Mouse (Mus musculus) neural tube, embryonic 11.5 days (tissue): ENCODE measurements around the gene Kif1a. TPM values are rescaled to one million over a fixed set of nuclear protein-coding genes. Genes with fewer than 3 reads are reported as not detected.

Source experiments
- ATAC-seq: fragments of 200-750 bp; cut with Nextera tagmentation; 2 replicates; pipeline ENCODE4 v1.8.0; 2017; ENCODE audit warnings: moderate number of reproducible peaks, mild to moderate bottlenecking, moderate TSS enrichment, moderate library complexity; ENCODE audit not compliant: insufficient read depth, low FRiP score, low TSS enrichment
- DNase-seq: peaks from one replicate; pipeline ENCODE4 v3.0.0-alpha.2; 2015; ENCODE audit warnings: low spot score
- H3K27ac ChIP-seq: fragments of 300-500 bp; sonication (generic); 2 replicates; pipeline ENCODE4 v1.5.1; 2014; ENCODE audit warnings: low read depth, mild to moderate bottlenecking, low read length
- H3K27me3 ChIP-seq: fragments of 300-500 bp; sonication (generic); 2 replicates; pipeline ENCODE4 v1.6.1; 2014; ENCODE audit warnings: mild to moderate bottlenecking, low read length, mixed read lengths; ENCODE audit not compliant: control insufficient read depth, insufficient read depth
- H3K36me3 ChIP-seq: fragments of 300-500 bp; sonication (generic); 2 replicates; pipeline ENCODE4 v1.6.1; 2014; ENCODE audit warnings: mild to moderate bottlenecking, low read length, moderate library complexity, mixed read lengths; ENCODE audit not compliant: control insufficient read depth, insufficient read depth
- H3K4me1 ChIP-seq: fragments of 300-500 bp; sonication (generic); 2 replicates; pipeline ENCODE4 v1.6.1; 2014; ENCODE audit warnings: low read length, mixed read lengths; ENCODE audit not compliant: control insufficient read depth, insufficient read depth
- H3K4me2 ChIP-seq: fragments of 300-500 bp; sonication (generic); 2 replicates; pipeline ENCODE4 v1.6.1; 2014; ENCODE audit warnings: low read depth, mild to moderate bottlenecking, moderate library complexity
- H3K4me3 ChIP-seq: fragments of 300-500 bp; sonication (generic); 2 replicates; pipeline ENCODE4 v1.5.1; 2014; ENCODE audit warnings: low read depth, low read length
- H3K9ac ChIP-seq: fragments of 300-500 bp; sonication (generic); 2 replicates; pipeline ENCODE4 v1.6.1; 2014; ENCODE audit warnings: mild to moderate bottlenecking, low read length
- H3K9me3 ChIP-seq: fragments of 300-500 bp; sonication (generic); 2 replicates; pipeline ENCODE4 v1.6.1; 2016; ENCODE audit warnings: low read length; ENCODE audit not compliant: control insufficient read depth
- WGBS: fragments of 180-500 bp; shearing (Covaris S2); extraction: QIAGEN DNeasy Blood & Tissue Kit; methylation state at CpG from one replicate; pipeline ENCODE4 v1.1.7; 2014; 5-methylcytosine and 5-hydroxymethylcytosine counted together
- polyA plus RNA-seq: library from polyadenylated mRNA; unstranded; fragments of >200 nt; fragmentation: Nextera tagmentation; extraction: Ambion mirVana; gene quantifications from 2 replicates; pipeline ENCODE4 v1.2.1, GENCODE M21; 2014

Gene Kif1a
- polyA plus RNA-seq, 1 experiment from 2014 or later: 73.8 TPM

- Histone ChIP-seq H3K36me3 (no peaks in the 10 kb centered on the region; the same call in 1 of the 2 replicates), H3K4me3 (no peak overlapping the region), H3K9me3 (no peaks in the 10 kb centered on the region), H3K9ac (no peak overlapping the region), H3K4me1 (no peaks in the 10 kb centered on the region), H3K27me3 (no peaks in the 10 kb centered on the region), H3K27ac (no peak overlapping the region), H3K4me2 (no peak overlapping the region)
- ATAC-seq (no peak), DNase-seq (no peak)
- WGBS: 86% methylated on average over 4 of the region's 4 CpGs
These were observed 81.1 kb downstream of the Kif1a start for GRCm38 (mm10) chr1:93020602-93021001.

GRCm38 (mm10) chr1:93018716-93019115, 83.0 kb downstream of the Kif1a start:
- no peak for DNase-seq
- Histone ChIP-seq H3K9me3 (no peaks in the 10 kb centered on the region), H3K4me2 (no peak overlapping the region), H3K27me3 (no peaks in the 10 kb centered on the region), H3K27ac (no peak overlapping the region), H3K9ac (no peak overlapping the region), H3K4me3 (no peak overlapping the region), H3K36me3 (no peaks in the 10 kb centered on the region; the same call in 1 of the 2 replicates), H3K4me1 (no peaks in the 10 kb centered on the region)
- ATAC-seq: no peak
- WGBS: 89% methylated on average over 10 of the region's 10 CpGs

GRCm38 (mm10) chr1:93015136-93015535, 86.6 kb downstream of the Kif1a start:
- no peaks in the 10 kb centered on the region; the same call in 1 of the 2 replicates for H3K36me3 ChIP-seq
- H3K4me1 ChIP-seq: no peaks in the 10 kb centered on the region
- no peaks in the 10 kb centered on the region for H3K9me3 ChIP-seq
- H3K27ac ChIP-seq: no peak overlapping the region
- no peak overlapping the region for H3K4me3 ChIP-seq
- no peak for ATAC-seq
- H3K9ac ChIP-seq: no peak overlapping the region
- WGBS: 55% methylated on average over 2 of the region's 2 CpGs
- H3K27me3 ChIP-seq: no peaks in the 10 kb centered on the region
- no peak for DNase-seq
- no peak overlapping the region for H3K4me2 ChIP-seq

- H3K4me2 ChIP-seq: no peak overlapping the region
- no peak for ATAC-seq
These were observed 87.3 kb downstream of the Kif1a start for GRCm38 (mm10) chr1:93014460-93014859.

GRCm38 (mm10) chr1:93013367-93013766, 88.4 kb downstream of the Kif1a start:
- ATAC-seq (no peak), DNase-seq (no peak)
- WGBS: 82% methylated on average over 4 of the region's 4 CpGs
- no peaks in the 10 kb centered on the region for H3K27me3 ChIP-seq
- no peaks in the 10 kb centered on the region for H3K9me3 ChIP-seq
- no peak overlapping the region for H3K4me3 ChIP-seq
- H3K4me2 ChIP-seq: no peak overlapping the region
- H3K36me3 ChIP-seq: no peaks in the 10 kb centered on the region
- no peak overlapping the region for H3K27ac ChIP-seq
- H3K4me1 ChIP-seq: no peaks in the 10 kb centered on the region
- no peak overlapping the region for H3K9ac ChIP-seq

More at GRCm38 (mm10) chr1:93014460-93014859, 87.3 kb downstream of the Kif1a start:
- no peaks in the 10 kb centered on the region; the same call in 1 of the 2 replicates for H3K36me3 ChIP-seq
- H3K27me3 ChIP-seq: no peaks in the 10 kb centered on the region
- H3K4me3 ChIP-seq: no peak overlapping the region
- H3K27ac ChIP-seq: no peak overlapping the region
- DNase-seq: peak; percentile 78
- H3K4me1 ChIP-seq: no peaks in the 10 kb centered on the region
- no peak overlapping the region for H3K9ac ChIP-seq
- no peaks in the 10 kb centered on the region for H3K9me3 ChIP-seq

- no peak overlapping the region for H3K4me2 ChIP-seq
- H3K9ac ChIP-seq: no peak overlapping the region
- no peak for ATAC-seq
- WGBS: 82% methylated on average over 7 of the region's 7 CpGs
- no peaks in the 10 kb centered on the region for H3K27me3 ChIP-seq
- H3K4me1 ChIP-seq: no peaks in the 10 kb centered on the region
- no peak overlapping the region for H3K4me3 ChIP-seq
- DNase-seq: no peak
- no peaks in the 10 kb centered on the region for H3K36me3 ChIP-seq
- H3K9me3 ChIP-seq: no peaks in the 10 kb centered on the region
- no peak overlapping the region for H3K27ac ChIP-seq
These were observed 89.6 kb downstream of the Kif1a start for GRCm38 (mm10) chr1:93012103-93012585.

- no peak overlapping the region for H3K27ac ChIP-seq
- no peaks in the 10 kb centered on the region for H3K9me3 ChIP-seq
- 36% methylated on average over 3 of the region's 3 CpGs for WGBS
- no peak overlapping the region for H3K4me3 ChIP-seq
- no peaks in the 10 kb centered on the region for H3K4me1 ChIP-seq
- no peak overlapping the region for H3K9ac ChIP-seq
- no peaks in the 10 kb centered on the region for H3K27me3 ChIP-seq
- no peak overlapping the region for H3K4me2 ChIP-seq
- no peak for ATAC-seq
- peak; percentile 36 for DNase-seq
- H3K36me3 ChIP-seq: no peaks in the 10 kb centered on the region
These were observed 91.0 kb downstream of the Kif1a start for GRCm38 (mm10) chr1:93010731-93011130.

GRCm38 (mm10) chr1:93009196-93009595, 92.6 kb downstream of the Kif1a start:
- Histone ChIP-seq H3K4me2 (no peak overlapping the region), H3K27me3 (no peaks in the 10 kb centered on the region), H3K27ac (no peak overlapping the region), H3K9me3 (no peaks in the 10 kb centered on the region), H3K4me3 (no peak overlapping the region), H3K4me1 (no peaks in the 10 kb centered on the region), H3K36me3 (no peaks in the 10 kb centered on the region), H3K9ac (no peak overlapping the region)
- ATAC-seq (no peak), DNase-seq (no peak)
- 87% methylated on average over 4 of the region's 4 CpGs for WGBS

GRCm38 (mm10) chr1:93006061-93006460, 95.7 kb downstream of the Kif1a start, which contains the start of gene Aqp12:
TSS of gene Aqp12 (plus strand) at chr1:93006334.
- Histone ChIP-seq H3K9me3 (no peaks in the 10 kb centered on the region), H3K4me2 (no peak within 1 kb of the TSS), H3K27me3 (no peaks in the 10 kb centered on the region), H3K4me3 (no peak within 1 kb of the TSS), H3K4me1 (no peaks in the 10 kb centered on the region), H3K9ac (no peak within 1 kb of the TSS), H3K36me3 (no peaks in the 10 kb centered on the region), H3K27ac (no peak within 1 kb of the TSS)
- ATAC-seq: no peak
- no peak for DNase-seq
- WGBS: 84% methylated on average over 7 of the region's 7 CpGs
